Mouse (Mus musculus): ENCODE data around the gene Zbed6. TPM values are rescaled to one million over a fixed set of nuclear protein-coding genes. Genes with fewer than 3 reads are reported as not detected.

Gene Zbed6
- polyA plus RNA-seq, 1 experiment from 2014 or later: not detected

- Histone ChIP-seq H3K9ac (ENCODE audit: low read length) (no peak overlapping the region), H3K36me3 (ENCODE audit: control insufficient read depth, insufficient read depth, low read length) (peaks cover 19% of the 10 kb centered on the region), H3K4me3 (ENCODE audit: low read length) (no peak overlapping the region), H3K4me2 (ENCODE audit: low read depth, low read length) (no peak overlapping the region), H3K27ac (ENCODE audit: low read length) (no peak overlapping the region), H3K9me3 (ENCODE audit: control insufficient read depth, low read length) (no peaks in the 10 kb centered on the region), H3K27me3 (ENCODE audit: control insufficient read depth, insufficient read depth, low read depth, low read length) (no peaks in the 10 kb centered on the region), H3K4me1 (replicated peaks; ENCODE audit: control insufficient read depth, insufficient read depth, low read length) (0 out of 2 replicates have a peak, but pooled peaks cover 2% of the 10 kb centered on the region)
- ATAC-seq (ENCODE audit: low read depth): no peak
- WGBS: 91% methylated on average over 1 of the region's 1 CpGs
Observed at GRCm38 (mm10) chr1:133611436-133611835, 49.2 kb downstream of the Zbed6 start.

GRCm38 (mm10) chr1:133610601-133611000 is 50.1 kb downstream of the Zbed6 start:
- Histone ChIP-seq H3K4me3 (ENCODE audit: low read length) (no peak overlapping the region), H3K9me3 (ENCODE audit: control insufficient read depth, low read length) (no peaks in the 10 kb centered on the region), H3K4me1 (replicated peaks; ENCODE audit: control insufficient read depth, insufficient read depth, low read length) (0 out of 2 replicates have a peak, but pooled peaks cover 2% of the 10 kb centered on the region), H3K27ac (ENCODE audit: low read length) (no peak overlapping the region), H3K36me3 (ENCODE audit: control insufficient read depth, insufficient read depth, low read length) (peaks cover 24% of the 10 kb centered on the region), H3K27me3 (ENCODE audit: control insufficient read depth, insufficient read depth, low read depth, low read length) (no peaks in the 10 kb centered on the region), H3K4me2 (ENCODE audit: low read depth, low read length) (peak overlapping the region; percentile 11), H3K9ac (ENCODE audit: low read length) (no peak overlapping the region)
- WGBS: 50% methylated on average over 6 of the region's 6 CpGs
- no peak for ATAC-seq (ENCODE audit: low read depth)

- ATAC-seq (ENCODE audit: low read depth): peak; percentile 99
- H3K27ac ChIP-seq (ENCODE audit: low read length): peak within 1 kb of the TSS; percentile 91
- under 1% methylated on average over 73 of the region's 73 CpGs for WGBS
Observed at GRCm38 (mm10) chr1:133609771-133610502, 50.7 kb downstream of the Zbed6 start, which contains the start of gene Snrpe. TSS of gene Snrpe (minus strand) at chr1:133610291.

More at GRCm38 (mm10) chr1:133609771-133610502, 50.7 kb downstream of the Zbed6 start, which contains the start of gene Snrpe:
- Histone ChIP-seq H3K9me3 (ENCODE audit: control insufficient read depth, low read length) (no peaks in the 10 kb centered on the region), H3K4me1 (replicated peaks; ENCODE audit: control insufficient read depth, insufficient read depth, low read length) (0 out of 2 replicates have a peak, but pooled peaks cover 2% of the 10 kb centered on the region), H3K36me3 (ENCODE audit: control insufficient read depth, insufficient read depth, low read length) (peaks cover 30% of the 10 kb centered on the region), H3K9ac (ENCODE audit: low read length) (peak within 1 kb of the TSS; percentile 98), H3K27me3 (ENCODE audit: control insufficient read depth, insufficient read depth, low read depth, low read length) (no peaks in the 10 kb centered on the region), H3K4me2 (ENCODE audit: low read depth, low read length) (peak within 1 kb of the TSS; percentile 71), H3K4me3 (ENCODE audit: low read length) (peak within 1 kb of the TSS; percentile 94)

Other genes starting within 250 kb of the Zbed6 start
- gene Sox13, start 236.5 kb downstream of the Zbed6 start, polyA plus RNA-seq (2015; fragmentation: Nextera tagmentation; extraction: Ambion mirVana): 6.1 and 6.7 TPM in 2 replicates
- 606 and 647 TPM in 2 replicates for gene Snrpe, start 50.6 kb downstream of the Zbed6 start, polyA plus RNA-seq (2015; fragmentation: Nextera tagmentation; extraction: Ambion mirVana)
- 5.4 TPM in 2 replicates for gene Gm38394, start 433 bp upstream of the Zbed6 start, polyA plus RNA-seq (2015; fragmentation: Nextera tagmentation; extraction: Ambion mirVana)
- 0.26 and 0.44 TPM in 2 replicates for gene Lax1, start 29.2 kb upstream of the Zbed6 start, polyA plus RNA-seq (2015; fragmentation: Nextera tagmentation; extraction: Ambion mirVana)
- 7.7 and 9.0 TPM in 2 replicates for gene Atp2b4, start 140.2 kb upstream of the Zbed6 start, polyA plus RNA-seq (2015; fragmentation: Nextera tagmentation; extraction: Ambion mirVana)
- 0.29 and 0.54 TPM in 2 replicates for gene Optc, start 247.1 kb upstream of the Zbed6 start, polyA plus RNA-seq (2015; fragmentation: Nextera tagmentation; extraction: Ambion mirVana)